Mouse (Mus musculus): ENCODE measurements around the gene Ntrk2.

Ntrk2 gene

DNA sequence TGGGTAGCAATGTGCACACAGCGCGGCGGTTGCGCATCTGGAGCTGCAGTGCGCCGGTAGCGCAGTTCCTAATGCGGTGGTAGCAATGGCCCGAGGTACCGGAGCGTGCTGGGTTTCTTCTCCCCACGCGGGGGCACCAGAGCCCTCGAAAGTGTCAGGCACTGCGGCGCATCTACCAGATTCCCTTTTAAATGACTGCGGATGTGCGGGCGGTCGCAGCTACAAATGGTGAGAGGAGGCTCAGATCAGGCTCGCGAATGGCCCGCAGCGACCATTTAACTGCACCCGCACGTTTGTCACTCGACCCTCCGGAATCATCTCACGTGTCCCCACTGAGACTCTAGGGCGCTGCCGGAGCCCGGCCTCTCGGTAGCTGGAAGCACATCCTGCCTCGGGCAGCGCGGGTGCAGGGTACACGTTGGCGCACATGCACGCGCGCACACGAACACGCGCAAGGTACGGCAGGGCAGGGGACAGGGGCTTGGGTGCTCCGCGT lies at the start of gene Ntrk2:
Gene Ntrk2 (plus strand): TSS at position 173 of the 496 bp plus-strand sequence.
- peak; percentile 91 to 97 for DNase-seq (ENCODE audit: low spot score in 2 of 2)

DNA sequence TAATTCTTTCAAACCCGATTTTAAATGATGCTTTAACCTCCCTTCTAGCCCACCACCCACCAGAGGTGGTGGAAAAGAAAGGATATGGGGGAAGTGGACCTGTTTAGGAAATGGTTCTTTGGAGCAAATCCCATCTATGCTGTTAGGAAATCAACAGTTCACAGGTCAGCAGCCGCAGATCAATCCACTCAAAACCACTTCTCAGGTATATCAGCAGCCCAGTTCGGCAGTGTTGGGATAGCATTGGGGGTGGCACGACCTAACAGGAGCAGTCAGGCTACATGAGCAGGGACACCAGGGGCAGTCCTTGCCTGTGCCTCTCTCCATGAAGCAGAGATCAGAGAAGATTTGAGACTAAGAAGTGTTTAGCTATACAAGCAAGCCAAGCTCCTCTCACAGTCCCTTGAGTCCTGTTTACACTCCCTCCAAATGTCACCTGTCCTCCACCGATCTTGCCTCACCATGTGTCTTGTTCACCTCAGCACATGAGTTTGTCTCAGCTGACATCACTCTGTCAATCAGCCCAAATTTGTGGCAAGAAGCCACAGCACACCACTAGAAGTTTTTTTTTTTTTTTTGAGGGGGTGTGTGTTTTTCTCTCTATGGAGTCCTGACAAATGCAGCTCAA lies 45.3 kb upstream of the Ntrk2 start:
- DNase-seq (ENCODE audit: low spot score in 2 of 2), result no peak

DNA sequence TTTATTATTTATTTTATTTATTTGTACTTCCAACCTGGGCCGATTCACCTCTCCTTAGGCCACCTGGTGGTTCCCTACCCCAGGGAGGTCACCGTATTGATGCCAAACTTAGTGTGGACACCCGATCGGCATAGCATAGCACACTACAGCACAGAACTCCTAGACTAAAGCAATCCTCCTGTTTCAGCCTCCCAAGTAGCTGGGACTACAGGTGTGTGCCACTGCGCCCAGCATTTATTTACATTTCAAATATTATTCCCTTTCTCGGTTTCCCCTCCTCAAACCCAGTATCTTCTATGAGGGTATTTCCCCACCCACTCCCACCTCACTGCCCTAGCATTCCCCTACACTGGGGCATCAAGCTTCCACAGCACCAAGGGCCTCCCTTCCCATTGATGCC lies 38.1 kb upstream of the Ntrk2 start:
- no peak for DNase-seq (ENCODE audit: low spot score in 2 of 2)

DNA sequence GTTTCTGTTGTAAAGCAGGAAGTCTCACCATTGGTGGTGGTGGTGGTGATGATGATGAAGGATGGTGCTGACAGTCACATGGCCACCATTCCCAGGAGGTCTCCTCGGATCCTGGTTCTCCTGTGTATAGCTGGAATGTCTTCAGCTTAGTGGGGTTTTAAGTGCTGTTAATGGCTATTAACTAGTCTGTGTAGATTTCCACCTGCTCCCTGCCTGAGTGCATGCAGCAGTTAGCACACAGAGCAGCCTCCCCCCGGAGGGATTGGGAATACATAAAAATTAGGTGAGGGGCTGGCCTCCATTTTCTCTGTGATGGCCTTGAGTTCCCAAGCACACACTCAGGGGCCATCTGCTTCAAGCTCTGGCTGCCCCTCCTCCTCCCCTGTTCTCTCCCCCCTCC lies 36.9 kb upstream of the Ntrk2 start:
- no peak for DNase-seq (ENCODE audit: low spot score in 2 of 2)

DNA sequence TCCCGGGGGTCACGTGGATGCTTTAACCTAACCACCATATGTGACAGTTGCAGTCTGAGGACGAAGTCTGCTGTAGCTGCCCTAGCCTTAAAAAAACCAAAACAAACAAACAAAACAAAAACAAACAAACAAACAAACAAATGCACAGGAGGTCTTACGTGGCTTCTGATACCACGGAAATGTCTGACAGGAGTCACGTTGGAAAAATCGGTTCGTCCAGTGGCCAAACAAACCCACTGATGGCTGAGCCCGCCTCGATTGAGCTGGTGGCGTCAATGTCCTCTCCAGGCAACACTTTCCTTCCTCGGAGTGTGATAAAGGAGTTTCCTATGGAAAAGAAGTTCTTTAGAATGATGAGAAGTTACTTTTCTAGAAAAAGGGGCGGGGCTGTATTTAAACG lies 27.1 kb upstream of the Ntrk2 start:
- DNase-seq (ENCODE audit: low spot score in 2 of 2), result no peak

DNA sequence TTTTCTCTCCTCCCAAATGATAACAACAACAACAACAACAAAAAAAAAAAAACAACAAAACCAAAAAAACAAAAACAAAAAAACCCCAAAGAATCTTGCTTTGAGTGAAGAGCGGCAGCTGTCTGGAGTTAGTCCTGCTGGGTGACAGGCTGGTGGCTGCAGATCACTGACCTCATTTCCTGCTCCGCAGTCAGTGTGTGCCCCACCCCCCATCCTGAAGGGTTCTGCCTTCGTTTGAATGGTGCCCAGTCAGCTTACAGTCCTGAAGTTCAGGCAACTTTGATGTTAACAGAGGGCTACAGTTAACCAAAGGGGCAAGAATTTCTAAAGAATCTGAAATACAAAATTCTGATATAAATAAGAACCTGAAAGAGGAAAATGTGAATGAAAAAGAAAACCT lies 19.9 kb upstream of the Ntrk2 start:
- no peak for DNase-seq (ENCODE audit: low spot score in 2 of 2)

DNA sequence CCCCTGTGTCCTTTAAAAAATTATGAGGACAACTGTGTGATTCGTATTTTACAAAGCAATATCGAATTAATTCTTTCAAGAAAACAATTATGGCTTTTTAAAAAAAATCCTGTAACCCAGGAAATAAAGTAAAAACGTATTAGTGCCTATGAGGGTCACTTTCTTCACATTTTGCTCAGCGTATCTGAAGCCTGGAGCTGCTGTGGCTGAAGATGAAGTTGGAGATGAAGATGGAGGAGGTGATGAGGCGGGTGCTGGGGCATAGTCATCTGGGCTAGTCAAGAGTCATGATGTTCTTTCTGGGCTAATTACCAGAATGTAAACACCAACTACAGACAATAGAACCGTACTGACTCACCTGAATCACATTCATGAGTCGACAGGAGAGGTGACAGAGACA lies 15.6 kb upstream of the Ntrk2 start:
- DNase-seq (ENCODE audit: low spot score in 2 of 2), result no peak

DNA sequence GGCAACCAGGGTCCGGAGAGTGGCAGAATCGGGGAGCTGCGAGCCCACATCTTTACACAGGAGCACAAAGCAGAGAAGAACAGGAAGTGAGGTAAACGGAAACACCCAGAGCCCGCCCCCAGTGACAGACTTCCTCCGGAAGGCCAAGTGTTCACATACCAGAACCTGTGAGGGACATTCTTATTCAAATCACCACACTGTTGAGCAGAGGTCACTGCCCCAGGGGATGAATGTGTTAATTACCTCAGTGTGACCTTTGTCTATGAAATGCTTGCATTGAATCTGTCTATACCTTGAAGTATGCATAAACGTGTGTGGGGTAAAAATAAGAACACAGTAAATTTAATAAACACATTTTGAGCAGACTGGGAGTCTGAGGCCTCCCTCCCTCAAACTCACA lies 9.0 kb upstream of the Ntrk2 start:
- DNase-seq (ENCODE audit: low spot score in 2 of 2), result no peak

DNA sequence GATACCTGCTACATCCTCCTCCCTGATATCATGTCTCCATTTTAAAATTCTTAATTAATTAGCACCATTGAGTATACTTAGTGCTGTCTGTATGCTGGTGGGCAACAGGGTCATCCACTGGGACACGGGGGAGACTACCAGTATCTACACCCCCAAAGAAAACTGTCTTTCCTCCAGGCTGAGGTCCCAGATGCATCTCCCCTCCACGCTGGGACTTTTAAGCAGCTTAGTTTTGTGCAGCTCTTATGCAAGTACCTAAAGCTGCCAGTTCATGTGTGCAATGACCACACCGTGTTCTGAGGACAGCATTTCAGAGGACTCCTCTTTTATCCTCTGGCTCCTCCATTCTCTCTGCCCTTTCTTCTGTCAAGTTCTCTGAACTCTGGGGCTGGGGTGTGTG lies 5.1 kb upstream of the Ntrk2 start:
- DNase-seq (ENCODE audit: low spot score in 2 of 2), result no peak

DNA sequence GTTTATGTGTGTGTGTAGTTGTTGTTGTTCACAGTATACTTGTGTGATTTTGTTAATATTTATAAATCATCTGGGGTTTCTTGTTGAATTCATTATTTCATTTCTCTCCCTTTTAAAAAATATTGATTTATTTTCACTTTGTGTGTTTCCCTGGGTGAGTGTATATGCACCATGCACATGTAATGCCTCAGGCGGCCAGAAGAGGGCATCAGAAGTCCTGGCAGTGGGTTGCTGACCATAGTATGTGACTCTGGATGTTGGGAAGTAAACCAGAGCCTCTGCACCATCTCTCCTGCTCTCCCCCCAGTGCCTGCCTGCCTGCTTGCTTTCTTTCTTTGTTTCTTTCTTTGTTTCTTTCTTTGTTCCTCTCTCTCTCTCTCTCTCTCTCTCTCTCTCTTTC lies 2.5 kb upstream of the Ntrk2 start:
- no peak for DNase-seq (ENCODE audit: low spot score in 2 of 2)

DNA sequence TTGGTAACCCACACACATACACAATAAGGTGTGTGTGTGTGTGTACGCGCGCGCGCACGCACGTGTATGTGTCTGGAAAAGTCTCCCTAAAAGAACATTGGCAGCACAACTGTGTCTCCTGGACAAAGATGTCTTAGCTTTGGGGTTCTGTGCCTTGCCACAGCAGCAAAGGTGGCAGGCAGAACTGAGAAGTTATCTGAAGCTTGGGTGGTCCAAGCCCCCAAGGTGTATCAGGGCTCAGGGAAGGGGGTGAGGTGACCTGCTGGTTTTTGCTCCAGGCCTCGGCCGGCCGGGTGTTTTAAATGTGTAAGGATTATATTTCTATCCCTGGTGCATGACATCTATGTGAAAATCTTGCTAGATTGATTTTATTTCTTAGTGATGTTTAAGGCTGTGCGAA lies 536 bp upstream of the Ntrk2 start:
- DNase-seq (ENCODE audit: low spot score in 2 of 2), result no peak

DNA sequence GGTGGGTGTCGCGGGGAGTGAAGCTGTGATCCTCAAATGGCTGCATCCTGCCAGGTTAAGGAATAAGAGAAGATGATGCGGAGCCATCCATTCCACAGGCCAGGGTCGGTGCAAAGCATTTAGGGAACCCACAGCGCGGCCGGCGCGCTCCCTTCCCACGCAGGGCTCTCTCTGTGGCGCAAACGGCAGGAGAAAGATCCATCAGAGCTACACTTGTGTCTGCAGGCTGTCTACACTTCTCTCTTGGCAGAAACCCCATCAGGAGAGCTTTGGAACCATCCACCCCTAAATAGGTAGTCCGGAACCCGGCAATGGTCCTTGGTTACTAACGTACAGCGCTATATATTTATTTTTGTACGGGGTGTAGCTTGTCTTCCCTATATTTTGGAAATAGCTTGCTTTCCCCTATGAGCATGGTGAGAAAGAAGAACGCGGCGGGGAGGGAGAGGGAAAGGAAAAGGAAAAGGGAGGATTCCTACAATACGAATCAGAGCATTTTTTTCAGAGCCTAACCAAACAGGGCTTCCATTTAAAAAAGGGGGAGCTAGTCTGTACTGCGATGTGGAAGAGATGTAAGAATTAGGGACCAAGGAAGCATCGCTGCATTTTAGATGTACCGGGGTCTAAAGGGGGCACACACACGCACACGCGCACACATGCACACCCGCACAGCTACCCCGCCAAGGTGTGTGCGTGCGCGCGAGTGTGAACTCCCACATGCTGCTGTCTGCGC lies 693 bp downstream of the Ntrk2 start:
- peak in 1 of 2 experiments; percentile 82 for DNase-seq (ENCODE audit: low spot score in 2 of 2)

DNA sequence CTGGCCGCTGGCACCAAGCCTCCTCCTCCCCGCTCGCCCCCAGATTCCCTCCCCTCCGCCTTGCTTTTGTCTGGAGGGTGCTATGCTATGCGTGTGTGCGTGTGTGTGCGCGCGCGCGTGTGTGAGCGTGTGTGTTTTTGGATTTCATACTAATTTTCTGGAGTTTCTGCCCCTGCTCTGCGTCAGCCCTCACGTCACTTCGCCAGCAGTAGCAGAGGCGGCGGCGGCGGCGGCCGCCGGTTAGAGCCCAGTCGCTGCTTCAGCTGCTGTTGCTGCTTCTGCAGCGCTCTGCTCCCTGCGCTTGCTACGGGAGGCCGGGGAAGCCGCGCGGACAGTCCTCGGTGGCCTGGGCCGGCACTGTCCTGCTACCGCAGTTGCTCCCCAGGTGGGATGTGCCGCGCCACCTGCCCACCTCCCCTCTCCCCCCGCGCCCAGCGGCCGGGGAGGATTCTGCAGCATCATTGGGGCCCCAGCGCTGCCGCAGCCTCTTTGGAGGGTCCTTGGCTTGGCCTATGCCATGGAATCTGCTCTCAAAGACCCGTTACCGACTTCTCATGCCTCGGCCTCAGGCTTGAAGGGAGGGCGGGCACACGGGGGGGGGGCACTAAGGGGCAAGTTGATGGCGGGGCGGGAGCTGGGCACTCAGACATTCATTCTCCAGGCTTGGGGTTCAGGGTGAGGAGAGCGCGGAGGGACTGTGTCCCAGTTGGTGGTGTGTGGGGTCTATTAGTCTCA lies 1.4 kb downstream of the Ntrk2 start:
- DNase-seq (ENCODE audit: low spot score in 2 of 2), result peak; percentile 87 to 93

DNA sequence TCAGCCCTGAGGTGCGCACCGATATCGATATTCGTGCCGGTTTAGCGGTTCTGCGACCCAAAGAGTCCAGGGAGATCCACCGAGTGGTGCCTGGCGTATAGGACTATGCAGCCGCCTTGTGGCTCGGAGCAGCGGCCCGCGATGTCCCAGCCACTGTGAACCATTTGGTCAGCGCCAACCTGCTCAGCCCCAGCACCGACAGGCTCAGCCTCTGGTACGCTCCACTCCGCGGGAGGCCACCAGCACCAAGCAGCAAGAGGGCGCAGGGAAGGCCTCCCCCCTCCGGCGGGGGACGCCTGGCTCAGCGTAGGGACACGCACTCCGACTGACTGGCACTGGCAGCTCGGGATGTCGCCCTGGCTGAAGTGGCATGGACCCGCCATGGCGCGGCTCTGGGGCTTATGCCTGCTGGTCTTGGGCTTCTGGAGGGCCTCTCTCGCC lies 2.0 kb downstream of the Ntrk2 start:
- peak; percentile 68 to 78 for DNase-seq (ENCODE audit: low spot score in 2 of 2)

DNA sequence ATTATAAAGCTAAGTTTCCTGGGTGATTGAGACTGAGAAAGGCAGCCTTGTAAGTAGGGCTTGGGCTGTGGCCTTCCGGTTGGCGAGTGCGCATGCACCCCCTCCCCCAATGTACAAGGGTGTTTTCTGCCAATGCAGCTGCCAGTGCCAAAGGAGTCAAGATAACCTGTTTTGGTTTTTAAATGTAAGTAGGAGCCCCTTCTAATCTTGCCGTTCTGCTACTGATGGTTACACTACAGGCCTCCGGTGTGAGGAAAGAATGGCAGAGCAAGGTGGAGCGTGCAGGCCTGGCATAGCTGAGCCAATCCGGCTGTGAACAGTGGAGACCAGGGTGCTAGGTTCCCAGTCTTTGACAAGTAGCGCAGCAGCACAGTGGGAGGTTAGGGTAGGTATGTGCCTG lies 3.6 kb downstream of the Ntrk2 start:
- peak; percentile 75 to 78 for DNase-seq (ENCODE audit: low spot score in 2 of 2)

DNA sequence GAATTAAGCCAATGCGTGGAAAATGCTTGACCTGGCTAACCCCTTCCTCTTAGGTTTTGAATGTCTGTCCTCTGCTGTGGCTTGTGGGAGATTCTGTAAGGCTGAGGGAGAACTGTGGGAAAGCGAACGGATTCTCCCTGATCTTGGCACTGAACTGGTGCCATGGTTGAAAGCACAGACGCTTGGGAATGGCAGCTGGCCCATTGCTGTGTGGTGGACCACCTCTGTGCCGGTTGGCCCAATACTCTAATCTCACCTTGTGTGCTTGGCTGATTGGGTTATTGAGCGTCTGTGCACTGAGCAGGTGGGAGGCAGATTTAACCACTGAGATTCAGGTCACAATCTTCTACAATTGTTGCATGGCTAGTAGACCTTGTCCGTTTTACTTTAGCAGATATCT lies 18.4 kb downstream of the Ntrk2 start:
- DNase-seq (ENCODE audit: low spot score in 2 of 2), result no peak

DNA sequence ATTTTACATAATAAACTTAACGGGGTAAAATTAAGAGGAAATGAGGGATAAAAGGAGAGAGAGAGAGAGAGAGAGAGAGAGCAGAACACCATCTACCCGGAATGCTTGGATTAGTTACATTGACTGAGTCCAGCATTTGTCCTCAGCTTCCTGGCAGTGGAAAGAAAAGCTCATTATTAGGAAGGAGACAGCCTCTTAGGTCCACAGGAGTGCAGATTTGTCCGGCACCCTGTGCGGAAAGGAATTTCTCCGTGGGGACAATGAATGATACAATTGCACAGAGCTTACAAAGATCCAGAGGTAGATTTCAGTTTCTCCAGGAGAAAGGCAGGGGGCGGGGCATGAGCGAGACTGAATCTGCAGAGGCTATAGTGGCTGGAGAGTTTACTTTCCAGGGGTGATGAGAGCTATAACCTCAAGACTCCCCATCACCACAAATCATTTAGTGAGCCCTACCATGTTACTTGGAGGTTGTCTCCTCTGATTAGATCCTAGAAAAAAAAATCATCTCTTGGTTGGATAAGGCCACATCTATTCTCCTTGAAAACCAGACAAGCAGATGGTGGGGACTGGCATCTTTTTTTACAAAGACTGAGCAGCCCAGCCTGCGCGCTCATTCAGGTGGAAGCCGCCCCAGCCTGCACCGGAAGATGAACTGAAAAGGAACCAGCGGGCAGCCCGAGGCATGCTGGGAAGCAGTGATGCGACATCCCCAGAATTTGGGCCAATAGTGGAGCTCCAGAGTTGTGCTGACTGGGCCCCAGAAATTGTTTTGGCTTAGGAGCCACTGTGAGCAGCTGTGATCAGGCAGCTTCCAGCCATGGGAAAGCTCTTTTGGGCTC lies 20.2 kb downstream of the Ntrk2 start:
- DNase-seq (ENCODE audit: low spot score in 2 of 2), result no peak

DNA sequence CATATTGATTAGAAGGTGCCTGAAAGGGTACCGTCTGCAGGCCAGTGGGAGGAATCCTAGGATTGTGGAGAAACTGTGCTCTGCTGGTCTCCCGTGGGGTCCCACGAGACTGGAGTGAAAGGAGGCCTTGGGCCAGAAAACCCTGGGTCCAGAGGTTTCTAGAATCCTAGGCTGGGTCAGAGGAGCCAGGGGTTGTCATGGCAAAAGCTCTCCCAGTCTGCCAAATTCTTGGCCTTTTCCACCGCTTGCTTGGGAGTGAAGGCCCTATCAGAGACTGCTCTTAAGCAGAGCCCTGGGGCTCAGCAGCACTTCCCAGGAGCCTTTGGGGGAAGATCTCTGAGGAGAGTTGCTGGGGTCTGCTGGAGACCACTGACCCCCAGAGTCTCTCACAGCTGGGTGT lies 25.6 kb downstream of the Ntrk2 start:
- no peak for DNase-seq (ENCODE audit: low spot score in 2 of 2)

DNA sequence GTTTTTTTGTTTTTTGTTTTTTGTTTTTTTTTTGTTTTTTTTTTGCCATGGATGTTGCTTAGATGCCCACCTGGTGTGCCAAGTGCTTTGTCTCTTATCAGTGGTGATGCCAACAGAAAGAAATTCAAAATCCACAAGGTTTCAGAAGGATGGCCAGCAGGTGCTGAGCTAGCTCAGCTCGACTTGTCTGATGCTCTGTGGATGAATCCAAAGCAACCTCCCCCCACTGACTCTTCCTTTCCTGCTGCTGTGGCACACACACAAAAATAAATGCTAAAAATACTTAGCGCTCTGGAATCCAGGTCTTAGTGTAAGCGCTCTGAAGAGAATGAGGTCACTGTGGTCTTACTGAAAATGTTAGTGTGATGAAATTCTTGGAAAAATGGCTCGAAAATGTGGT lies 28.4 kb downstream of the Ntrk2 start:
- DNase-seq (ENCODE audit: low spot score in 2 of 2), result no peak

DNA sequence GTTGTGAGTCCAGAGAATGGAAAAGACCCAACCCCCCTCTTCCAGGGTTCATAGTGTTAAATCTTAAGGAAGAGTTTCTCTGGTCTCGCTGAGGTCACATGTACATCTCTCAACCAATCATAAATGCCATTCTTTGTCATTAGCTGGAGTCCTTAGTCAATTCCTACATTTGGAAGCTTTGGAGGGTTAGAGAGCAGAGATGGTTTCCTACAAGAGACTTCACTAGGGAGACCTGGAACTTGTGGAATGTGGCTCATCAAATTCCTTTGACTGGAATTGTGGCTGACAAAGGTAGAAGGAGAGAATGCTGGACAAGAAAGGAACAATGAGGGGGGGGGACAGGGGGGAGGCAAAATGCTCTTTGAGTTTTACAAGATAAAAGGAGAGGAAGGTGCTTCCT lies 30.5 kb downstream of the Ntrk2 start:
- DNase-seq (ENCODE audit: low spot score in 2 of 2), result no peak

DNA sequence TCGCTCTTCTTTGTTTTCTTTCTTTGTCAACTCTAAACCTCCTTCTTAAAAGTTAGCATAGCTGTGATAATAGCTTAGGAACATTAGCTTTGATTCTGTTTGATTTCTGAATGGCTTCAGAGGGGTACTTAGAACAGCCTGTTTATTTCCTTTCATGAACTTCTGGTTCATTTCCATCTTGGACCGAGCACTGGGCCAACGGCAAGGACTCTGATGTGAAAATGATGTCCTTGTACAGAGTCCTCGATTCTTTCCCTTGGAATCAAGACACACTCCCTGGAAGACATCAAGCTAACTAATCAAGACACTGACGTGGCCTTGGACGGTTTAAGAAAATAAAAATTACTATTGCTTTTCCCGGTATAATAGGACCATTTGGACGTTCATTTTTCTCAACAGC lies 31.7 kb downstream of the Ntrk2 start:
- DNase-seq (ENCODE audit: low spot score in 2 of 2), result no peak
